Mouse (Mus musculus) stomach, embryonic 16.5 days (tissue): Measurements from ENCODE around the gene Uso1. TPM values are rescaled to one million over a fixed set of nuclear protein-coding genes. Genes with fewer than 3 reads are reported as not detected.
A peak's percentile ranks its signal among the peaks of the same experiment; 100 is the strongest.

ENCODE experiments used
- ATAC-seq: fragments of 200-750 bp; cut with Nextera tagmentation; 2 replicates; pipeline ENCODE4 v1.8.0; 2017; ENCODE audit warnings: moderate number of reproducible peaks, moderate TSS enrichment; ENCODE audit not compliant: insufficient read depth, low FRiP score
- H3K27ac ChIP-seq: fragments of 300-500 bp; sonication (generic); 2 replicates; pipeline ENCODE4 v1.5.1; 2014; ENCODE audit warnings: low read length
- H3K27me3 ChIP-seq: fragments of 300-500 bp; sonication (generic); 2 replicates; pipeline ENCODE4 v1.6.1; 2014; ENCODE audit warnings: low read length, control low read depth, mixed read lengths; ENCODE audit not compliant: control insufficient read depth, insufficient read depth
- H3K36me3 ChIP-seq: fragments of 300-500 bp; sonication (generic); 2 replicates; pipeline ENCODE4 v1.6.1; 2014; ENCODE audit warnings: low read length; ENCODE audit not compliant: control insufficient read depth, insufficient read depth
- H3K4me1 ChIP-seq: fragments of 300-500 bp; sonication (generic); 2 replicates; pipeline ENCODE4 v1.6.1; 2014; ENCODE audit warnings: low read length, control low read depth, mixed read lengths; ENCODE audit not compliant: control insufficient read depth, insufficient read depth
- H3K4me2 ChIP-seq: fragments of 300-500 bp; sonication (generic); 2 replicates; pipeline ENCODE4 v1.6.1; 2014; ENCODE audit warnings: low read depth, low read length, mixed read lengths
- H3K4me3 ChIP-seq: fragments of 300-500 bp; sonication (generic); replicated peaks from 2 replicates; pipeline ENCODE4 v1.5.1; 2014; ENCODE audit warnings: mild to moderate bottlenecking, low read length
- H3K9ac ChIP-seq: fragments of 300-500 bp; sonication (generic); 2 replicates; pipeline ENCODE4 v1.6.1; 2014; ENCODE audit warnings: low read length
- H3K9me3 ChIP-seq: fragments of 300-500 bp; sonication (generic); replicated peaks from 2 replicates; pipeline ENCODE4 v1.6.1; 2016; ENCODE audit warnings: low read length, control low read depth; ENCODE audit not compliant: control insufficient read depth
- WGBS: fragments of 180-500 bp; shearing (Covaris S2); extraction: QIAGEN DNeasy Blood & Tissue Kit; methylation state at CpG from one replicate; pipeline ENCODE4 v1.1.7; 2014; 5-methylcytosine and 5-hydroxymethylcytosine counted together
- polyA plus RNA-seq: library from polyadenylated mRNA; unstranded; fragments of >200 nt; fragmentation: Nextera tagmentation; extraction: Ambion mirVana; gene quantifications from 2 replicates; pipeline ENCODE4 v1.2.1, GENCODE M21; 2015

Uso1 gene
- polyA plus RNA-seq, 1 experiment from 2014 or later = 50.7 TPM

DNA sequence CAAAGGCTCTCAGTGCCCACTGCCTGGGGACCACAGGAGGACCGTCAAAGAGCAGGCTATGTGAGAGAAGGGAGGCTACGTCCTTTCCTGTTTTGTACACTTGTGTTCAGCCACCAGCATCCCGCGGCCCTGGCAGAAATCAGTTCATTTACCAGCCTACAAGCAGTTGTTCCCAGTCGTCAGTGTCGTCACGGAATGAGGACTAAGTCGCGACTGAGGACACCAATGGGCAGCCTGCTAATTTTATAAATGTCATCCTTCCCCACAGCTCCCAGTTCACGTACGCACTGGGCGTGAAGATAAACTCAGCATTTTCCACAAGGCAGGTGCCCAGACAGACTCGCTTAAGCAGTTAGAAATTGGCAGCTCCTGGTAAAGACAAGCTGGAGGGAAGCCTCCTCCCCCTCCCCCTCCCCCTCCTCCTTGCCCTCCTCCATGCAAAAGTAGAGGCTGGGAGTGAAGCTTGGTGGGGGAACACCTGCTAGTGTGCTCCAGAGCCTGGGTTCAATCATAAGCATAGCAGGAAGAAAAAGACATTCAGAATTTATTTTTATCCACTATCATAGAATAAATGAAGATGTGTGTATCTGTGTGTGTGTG, 33.8 kb upstream of the Uso1 start:
- no peak for ATAC-seq

DNA sequence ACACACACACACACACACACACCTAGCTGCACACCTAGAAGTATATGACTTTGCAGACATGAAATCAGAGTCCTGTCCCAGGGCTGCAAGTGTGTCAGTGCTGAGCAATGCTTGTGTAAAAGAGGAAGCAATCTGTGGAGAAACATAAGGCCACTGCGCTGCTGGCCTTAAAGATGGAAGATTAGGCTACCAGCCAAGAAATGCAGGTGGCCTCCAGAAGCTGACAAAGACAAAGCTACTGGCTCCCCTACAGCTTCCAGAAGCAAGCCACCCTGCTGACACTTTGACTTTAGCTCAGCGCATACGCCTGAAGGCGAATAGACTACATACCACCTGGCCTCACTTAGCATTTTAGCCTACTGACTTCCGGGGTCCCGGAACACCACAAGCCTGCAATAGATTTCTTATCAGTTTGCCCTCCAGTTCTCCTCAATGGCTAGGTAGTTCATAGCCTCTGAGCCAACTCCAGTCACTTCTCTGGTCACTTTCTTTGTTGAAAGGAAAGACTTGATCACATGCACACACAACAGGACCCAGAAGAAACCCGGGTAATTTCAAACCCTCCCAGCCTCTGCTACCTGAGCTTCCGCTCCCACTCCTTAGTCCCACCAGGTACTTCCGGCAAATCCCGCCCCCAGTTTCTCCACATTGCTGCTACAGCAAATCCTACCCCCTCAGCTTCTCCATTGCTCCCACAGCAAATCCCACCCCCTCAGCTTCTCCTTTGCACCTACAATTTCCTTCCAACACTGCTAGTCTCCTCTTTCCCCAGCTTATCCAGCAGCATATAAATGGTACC, 31.2 kb upstream of the Uso1 start:
- no peak for ATAC-seq
- 34% methylated on average over 10 of the region's 10 CpGs for WGBS
- Histone ChIP-seq H3K4me2 (no peak overlapping the region), H3K4me3 (no peak overlapping the region), H3K9ac (no peak overlapping the region), H3K9me3 (no peaks in the 10 kb centered on the region), H3K4me1 (peaks cover 5% of the 10 kb centered on the region; the same call in 1 of the 2 replicates), H3K27ac (no peak overlapping the region), H3K36me3 (no peaks in the 10 kb centered on the region), H3K27me3 (no peaks in the 10 kb centered on the region)

More for the DNA sequence above, 33.8 kb upstream of the Uso1 start:
- Histone ChIP-seq H3K36me3 (no peaks in the 10 kb centered on the region), H3K9me3 (no peaks in the 10 kb centered on the region), H3K4me1 (peaks cover 5% of the 10 kb centered on the region; the same call in 1 of the 2 replicates), H3K27ac (no peak overlapping the region), H3K9ac (no peak overlapping the region), H3K4me2 (no peak overlapping the region), H3K4me3 (no peak overlapping the region), H3K27me3 (no peaks in the 10 kb centered on the region)
- 64% methylated on average over 13 of the region's 13 CpGs for WGBS

GRCm38 (mm10) chr5:92107282-92107681, 30.5 kb upstream of the Uso1 start:
- H3K4me2 ChIP-seq = no peak overlapping the region
- H3K9me3 ChIP-seq = no peaks in the 10 kb centered on the region
- H3K27ac ChIP-seq = no peak overlapping the region
- no peak overlapping the region for H3K4me3 ChIP-seq
- H3K36me3 ChIP-seq = no peaks in the 10 kb centered on the region
- ATAC-seq = no peak
- peaks cover 5% of the 10 kb centered on the region; the same call in 1 of the 2 replicates for H3K4me1 ChIP-seq
- no peak overlapping the region for H3K9ac ChIP-seq
- no peaks in the 10 kb centered on the region for H3K27me3 ChIP-seq
- 78% methylated on average over 4 of the region's 4 CpGs for WGBS

GRCm38 (mm10) chr5:92110818-92111355, 26.9 kb upstream of the Uso1 start:
- WGBS = 83% methylated on average over 5 of the region's 5 CpGs

DNA sequence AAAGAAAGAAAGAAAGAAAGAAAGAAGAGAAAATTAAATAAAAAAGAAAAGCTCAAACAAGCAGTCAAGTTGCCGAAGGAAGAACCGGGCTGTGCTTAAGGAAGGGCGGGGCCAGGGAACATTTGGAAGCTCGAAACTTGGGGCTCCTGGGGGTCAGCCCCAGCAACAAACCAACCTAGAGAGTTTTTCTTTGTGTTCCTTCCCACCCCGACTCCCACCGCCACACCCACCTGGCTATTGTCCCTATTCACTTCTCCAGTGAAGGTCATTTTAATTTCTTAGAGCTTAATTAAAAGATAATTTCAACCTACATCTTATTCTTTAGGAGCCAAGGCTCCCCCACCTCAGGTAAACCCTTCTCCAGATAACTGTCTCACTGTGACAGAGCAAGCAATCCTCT, 25.6 kb upstream of the Uso1 start:
- WGBS = 13% methylated on average over 6 of the region's 6 CpGs
- Histone ChIP-seq H3K27ac (no peak overlapping the region), H3K4me2 (peak overlapping the region; percentile 46), H3K9me3 (no peaks in the 10 kb centered on the region), H3K9ac (no peak overlapping the region; the same call in 1 of the 2 replicates), H3K4me3 (peak overlapping the region; percentile 21), H3K4me1 (peaks cover 7% of the 10 kb centered on the region; the same call in 1 of the 2 replicates), H3K27me3 (no peaks in the 10 kb centered on the region), H3K36me3 (no peaks in the 10 kb centered on the region)
- ATAC-seq = no peak

More at GRCm38 (mm10) chr5:92110818-92111355, 26.9 kb upstream of the Uso1 start:
- Histone ChIP-seq H3K27me3 (no peaks in the 10 kb centered on the region), H3K4me2 (no peak overlapping the region), H3K9ac (no peak overlapping the region), H3K9me3 (no peaks in the 10 kb centered on the region), H3K27ac (no peak overlapping the region), H3K4me3 (no peak overlapping the region), H3K36me3 (no peaks in the 10 kb centered on the region), H3K4me1 (peaks cover 12% of the 10 kb centered on the region; the same call in 1 of the 2 replicates)
- ATAC-seq = no peak

GRCm38 (mm10) chr5:92112585-92112984, 25.2 kb upstream of the Uso1 start:
- H3K27me3 ChIP-seq = no peaks in the 10 kb centered on the region
- peak overlapping the region; percentile 46 for H3K4me2 ChIP-seq
- H3K4me3 ChIP-seq = peak overlapping the region; percentile 21
- peak overlapping the region; percentile 45 for H3K9ac ChIP-seq
- H3K9me3 ChIP-seq = no peaks in the 10 kb centered on the region
- no peak for ATAC-seq
- peaks cover 7% of the 10 kb centered on the region; the same call in 1 of the 2 replicates for H3K4me1 ChIP-seq
- no peaks in the 10 kb centered on the region for H3K36me3 ChIP-seq
- H3K27ac ChIP-seq = no peak overlapping the region
- 10% methylated on average over 10 of the region's 10 CpGs for WGBS

DNA sequence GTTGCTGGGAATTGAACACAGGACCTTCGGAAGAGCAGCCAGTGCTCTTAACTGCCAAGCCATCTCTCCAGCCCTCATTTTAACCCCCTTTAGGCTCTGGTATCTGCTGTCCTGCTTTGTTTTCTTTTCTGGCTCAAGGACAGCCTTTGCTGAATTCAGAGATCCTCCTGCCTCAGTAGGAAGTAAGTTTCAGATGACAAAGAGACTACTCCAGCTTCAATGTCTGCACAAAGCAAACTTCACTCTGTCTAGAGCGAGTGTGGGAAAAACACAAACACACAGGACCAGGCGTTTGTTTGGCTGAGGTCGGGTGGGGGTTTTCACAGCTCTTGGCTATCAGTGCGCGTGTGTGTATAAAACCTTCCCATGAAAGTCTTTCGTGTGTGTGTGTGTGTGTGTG, 24.3 kb upstream of the Uso1 start:
- 90% methylated on average over 7 of the region's 7 CpGs for WGBS
- Histone ChIP-seq H3K27me3 (no peaks in the 10 kb centered on the region), H3K9ac (no peak overlapping the region), H3K9me3 (no peaks in the 10 kb centered on the region), H3K4me2 (no peak overlapping the region), H3K27ac (no peak overlapping the region), H3K4me3 (no peak overlapping the region), H3K36me3 (no peaks in the 10 kb centered on the region), H3K4me1 (peaks cover 7% of the 10 kb centered on the region; the same call in 1 of the 2 replicates)
- no peak for ATAC-seq

GRCm38 (mm10) chr5:92114223-92114622, 23.5 kb upstream of the Uso1 start:
- ATAC-seq = no peak
- Histone ChIP-seq H3K9ac (no peak overlapping the region), H3K36me3 (no peaks in the 10 kb centered on the region), H3K27ac (no peak overlapping the region), H3K27me3 (no peaks in the 10 kb centered on the region), H3K4me2 (no peak overlapping the region), H3K4me1 (peaks cover 7% of the 10 kb centered on the region; the same call in 1 of the 2 replicates), H3K9me3 (no peaks in the 10 kb centered on the region), H3K4me3 (no peak overlapping the region)
- WGBS = 91% methylated on average over 6 of the region's 6 CpGs

GRCm38 (mm10) chr5:92114939-92115338, 22.8 kb upstream of the Uso1 start:
- Histone ChIP-seq H3K9ac (no peak overlapping the region), H3K4me1 (peaks cover 7% of the 10 kb centered on the region; the same call in 1 of the 2 replicates), H3K4me2 (no peak overlapping the region), H3K27me3 (no peaks in the 10 kb centered on the region), H3K27ac (no peak overlapping the region), H3K36me3 (no peaks in the 10 kb centered on the region), H3K4me3 (no peak overlapping the region), H3K9me3 (no peaks in the 10 kb centered on the region)
- ATAC-seq = no peak
- WGBS = 80% methylated on average over 2 of the region's 2 CpGs
